Mouse (Mus musculus) ES-Bruce4 (cell line): Measurements from ENCODE around the gene Gm19345. TPM values are rescaled to one million over a fixed set of nuclear protein-coding genes. Genes with fewer than 3 reads are reported as not detected.
A peak's percentile ranks its signal among the peaks of the same experiment; 100 is the strongest.

ENCODE experiments used
- H3K27ac ChIP-seq: 2 replicates; pipeline ENCODE4 v1.5.1; 2012; ENCODE audit warnings: low read length, inconsistent platforms; ENCODE audit not compliant: insufficient read depth
- H3K27me3 ChIP-seq: 2 replicates; pipeline ENCODE4 v1.6.1; 2012; ENCODE audit warnings: mild to moderate bottlenecking, low read length, inconsistent platforms; ENCODE audit not compliant: control insufficient read depth, poor library complexity, insufficient read depth, severe bottlenecking
- H3K36me3 ChIP-seq: 2 replicates; pipeline ENCODE4 v1.6.1; 2012; ENCODE audit warnings: inconsistent platforms, mild to moderate bottlenecking, low read length, moderate library complexity; ENCODE audit not compliant: control insufficient read depth, poor library complexity, insufficient read depth, severe bottlenecking
- H3K4me1 ChIP-seq: one replicate; pipeline ENCODE4 v1.8.1; 2011; ENCODE audit warnings: low read length; ENCODE audit not compliant: control insufficient read depth, insufficient read depth
- H3K4me3 ChIP-seq: 2 replicates; pipeline ENCODE4 v1.5.1; 2011; ENCODE audit warnings: low read depth, mild to moderate bottlenecking, low read length
- H3K9ac ChIP-seq: 2 replicates; pipeline ENCODE4 v1.6.1; 2012; ENCODE audit warnings: low read depth, mild to moderate bottlenecking, inconsistent platforms; ENCODE audit not compliant: poor library complexity, severe bottlenecking
- H3K9me3 ChIP-seq: replicated peaks from 2 replicates; pipeline ENCODE4 v1.6.1; 2012; ENCODE audit warnings: mild to moderate bottlenecking, low read length, inconsistent platforms; ENCODE audit not compliant: control insufficient read depth, poor library complexity, insufficient read depth, severe bottlenecking
- CTCF ChIP-seq: IDR thresholded peaks from one replicate; pipeline ENCODE4 v1.8.1; 2011; ENCODE audit warnings: low read depth, low read length
- EP300 ChIP-seq: IDR thresholded peaks from 2 replicates; pipeline ENCODE4 v1.6.1; 2011; ENCODE audit warnings: low read depth, low read length; ENCODE audit not compliant: insufficient read depth
- POLR2A ChIP-seq: IDR thresholded peaks from one replicate; pipeline ENCODE4 v1.8.1; 2011; ENCODE audit warnings: low read length; ENCODE audit not compliant: insufficient read depth
- polyA plus RNA-seq: library from polyadenylated mRNA; stranded (reverse); fragments of >200 nt; gene quantifications from 2 replicates; pipeline ENCODE4 v1.2.4, GENCODE M21; 2011; ENCODE audit warnings: low read depth; ENCODE audit not compliant: missing spikeins, insufficient read depth, insufficient read length

Gm19345 gene
- polyA plus RNA-seq, 1 experiment, result 0.82 TPM

DNA sequence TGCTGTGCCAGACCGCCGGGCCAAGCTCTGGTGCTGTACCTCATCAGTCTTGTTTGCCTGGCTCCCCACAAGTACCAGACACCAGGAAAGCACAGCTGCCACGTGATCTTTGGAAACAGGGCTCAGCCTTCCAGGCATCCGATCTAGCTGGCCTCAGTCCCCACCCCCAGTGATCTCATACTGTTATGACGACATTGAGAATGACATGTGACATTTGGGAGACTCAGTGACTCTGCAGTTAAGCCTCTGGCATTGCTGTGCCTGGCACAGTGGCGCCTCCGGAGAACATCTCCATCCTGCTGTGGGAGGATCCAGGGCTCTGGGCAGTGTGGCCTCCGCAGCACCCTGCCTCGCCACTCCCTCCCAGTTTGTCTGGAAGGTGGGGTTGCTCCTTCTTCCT lies 20.0 kb upstream of the Gm19345 start:
- Histone ChIP-seq H3K4me3 (no peak overlapping the region), H3K27ac (no peak overlapping the region), H3K27me3 (no peaks in the 10 kb centered on the region), H3K4me1 (peaks cover 3% of the 10 kb centered on the region), H3K9me3 (no peaks in the 10 kb centered on the region), H3K9ac (no peak overlapping the region), H3K36me3 (no peaks in the 10 kb centered on the region)
- TF ChIP-seq EP300 (no peak), POLR2A (no peak), CTCF (no peak)

DNA sequence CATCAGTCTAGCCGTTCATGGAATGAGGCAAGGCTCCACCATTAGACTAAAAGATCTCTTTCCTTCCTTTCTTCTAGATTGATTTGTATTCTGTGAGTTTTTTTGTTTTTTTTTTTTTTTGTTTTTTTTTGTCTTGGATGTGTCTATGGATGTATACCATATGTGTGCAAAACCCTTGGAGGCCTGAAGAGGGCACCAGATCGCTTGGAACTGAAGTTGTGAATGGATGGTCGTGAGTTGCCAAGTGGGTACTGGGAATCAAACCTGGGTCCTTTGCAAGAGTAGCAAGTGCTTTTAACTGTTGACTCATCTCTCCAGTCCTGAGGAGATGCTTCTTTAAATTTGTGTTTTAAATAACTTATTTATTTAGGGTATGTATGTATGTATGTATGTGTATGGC lies 17.7 kb upstream of the Gm19345 start:
- no peak overlapping the region for H3K27ac ChIP-seq
- TF ChIP-seq POLR2A (no peak), CTCF (peak; percentile 9)

DNA sequence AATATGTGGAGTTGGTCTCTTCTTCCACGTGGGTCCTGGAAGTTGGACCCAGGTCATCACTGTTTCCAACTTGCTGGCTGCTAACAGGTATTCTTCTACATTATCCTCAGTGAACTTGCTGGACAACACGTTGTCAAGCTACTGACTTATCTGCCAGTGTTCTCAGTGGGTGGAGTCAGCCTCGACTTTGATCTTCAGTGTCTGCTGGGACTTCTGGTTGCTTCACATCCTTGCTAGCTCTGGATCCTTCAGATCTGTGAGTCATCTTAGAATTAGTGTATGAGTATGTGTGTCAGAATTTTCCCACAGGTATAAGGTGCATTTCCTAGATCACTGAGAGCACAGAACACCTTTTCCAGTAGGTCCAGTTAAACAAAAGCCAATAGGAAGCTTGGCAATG lies 15.0 kb upstream of the Gm19345 start:
- H3K27ac ChIP-seq, result no peak overlapping the region
- no peaks in the 10 kb centered on the region for H3K36me3 ChIP-seq
- H3K9ac ChIP-seq, result no peak overlapping the region
- no peaks in the 10 kb centered on the region for H3K4me1 ChIP-seq
- H3K4me3 ChIP-seq, result no peak overlapping the region
- no peaks in the 10 kb centered on the region for H3K9me3 ChIP-seq
- TF ChIP-seq EP300 (no peak), CTCF (no peak), POLR2A (no peak)
- no peaks in the 10 kb centered on the region for H3K27me3 ChIP-seq

More for the DNA sequence above, 17.7 kb upstream of the Gm19345 start:
- Histone ChIP-seq H3K4me1 (peaks cover 2% of the 10 kb centered on the region), H3K36me3 (no peaks in the 10 kb centered on the region), H3K4me3 (no peak overlapping the region), H3K27me3 (no peaks in the 10 kb centered on the region), H3K9ac (no peak overlapping the region), H3K9me3 (no peaks in the 10 kb centered on the region)

DNA sequence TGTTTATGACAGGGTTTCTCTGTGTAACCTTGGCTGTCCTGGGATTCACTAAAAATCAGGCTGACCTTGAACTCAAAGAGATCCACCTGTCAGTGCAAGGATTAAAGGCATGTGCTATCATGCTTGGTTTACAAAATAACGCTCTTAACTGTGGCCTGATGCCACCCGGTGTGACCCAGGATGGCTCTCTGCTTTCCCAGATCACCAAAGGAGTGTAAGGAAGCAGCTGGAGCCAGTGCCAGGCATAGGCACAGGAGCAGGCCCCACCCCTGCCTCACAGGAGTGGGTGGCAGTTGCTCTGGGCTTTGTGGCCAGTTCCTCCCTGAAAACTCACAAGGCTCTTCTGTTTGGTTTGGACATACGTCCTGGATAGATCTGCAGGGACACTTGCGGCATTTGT lies 11.4 kb upstream of the Gm19345 start:
- H3K4me3 ChIP-seq, result no peak overlapping the region
- no peaks in the 10 kb centered on the region for H3K36me3 ChIP-seq
- no peak overlapping the region for H3K9ac ChIP-seq
- H3K9me3 ChIP-seq, result no peaks in the 10 kb centered on the region
- no peaks in the 10 kb centered on the region for H3K4me1 ChIP-seq
- no peak overlapping the region for H3K27ac ChIP-seq
- no peak for TF ChIP-seq CTCF
- no peak for TF ChIP-seq EP300
- TF ChIP-seq POLR2A, result no peak
- H3K27me3 ChIP-seq, result no peaks in the 10 kb centered on the region

DNA sequence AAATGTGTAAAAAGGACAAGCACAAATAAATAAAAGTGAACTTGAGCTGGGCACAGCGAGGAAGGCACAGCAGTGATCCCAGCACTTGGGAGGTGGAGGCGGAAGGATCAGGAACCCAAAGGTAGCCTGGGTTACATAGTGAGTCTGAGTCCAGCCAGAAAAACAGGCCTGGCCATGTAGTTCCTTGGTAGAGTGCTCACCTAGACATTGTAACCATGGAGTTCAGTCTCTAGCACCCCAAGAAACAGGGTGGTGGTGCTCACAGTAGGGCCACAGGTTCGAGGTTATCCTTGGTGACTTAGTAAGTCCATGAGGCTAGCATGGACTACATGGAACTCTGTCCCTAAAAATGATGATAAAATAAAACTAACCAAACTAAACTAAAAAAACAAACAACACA lies 10.9 kb upstream of the Gm19345 start:
- no peaks in the 10 kb centered on the region for H3K36me3 ChIP-seq
- H3K27ac ChIP-seq, result no peak overlapping the region
- H3K4me3 ChIP-seq, result no peak overlapping the region
- H3K9me3 ChIP-seq, result no peaks in the 10 kb centered on the region
- no peaks in the 10 kb centered on the region for H3K27me3 ChIP-seq
- no peak overlapping the region for H3K9ac ChIP-seq
- TF ChIP-seq CTCF (no peak), POLR2A (no peak), EP300 (no peak)
- H3K4me1 ChIP-seq, result no peaks in the 10 kb centered on the region

DNA sequence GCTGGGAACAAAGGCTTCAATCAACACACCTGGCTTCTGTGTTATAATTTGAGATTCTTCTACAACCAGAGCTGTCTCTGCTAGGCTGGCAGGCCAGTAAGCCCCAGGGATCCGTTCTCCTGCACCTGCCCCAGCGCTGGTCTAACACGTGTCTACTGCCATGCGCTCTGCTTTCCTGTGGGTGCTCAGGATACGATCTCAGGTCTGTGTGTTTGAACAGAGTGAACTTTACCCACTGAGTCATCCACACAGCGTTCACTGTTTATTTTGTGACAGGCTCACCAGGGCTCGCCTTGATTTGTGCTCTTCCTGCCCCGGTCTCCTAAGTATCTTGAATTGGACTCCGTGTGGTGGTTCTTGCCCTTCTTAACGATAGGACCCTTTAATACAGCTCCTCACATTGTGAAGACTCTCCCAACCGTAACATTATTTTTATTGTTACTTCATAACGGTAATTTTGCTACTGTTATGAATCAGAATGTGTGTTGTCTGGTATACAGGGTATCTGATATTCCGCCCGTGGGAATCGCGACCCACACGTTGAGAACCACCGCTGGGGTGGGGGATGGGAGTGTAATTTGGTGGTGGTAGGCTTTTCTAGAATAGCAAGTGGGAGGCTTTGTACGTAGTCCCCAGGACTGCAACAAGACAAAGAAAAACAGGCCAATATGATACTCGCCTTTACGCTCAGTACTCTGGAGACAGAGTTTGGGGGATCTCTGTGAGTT lies 10.0 kb upstream of the Gm19345 start:
- no peaks in the 10 kb centered on the region for H3K4me1 ChIP-seq
- no peaks in the 10 kb centered on the region for H3K9me3 ChIP-seq
- H3K4me3 ChIP-seq, result no peak overlapping the region
- H3K27me3 ChIP-seq, result no peaks in the 10 kb centered on the region
- TF ChIP-seq CTCF (no peak), POLR2A (no peak), EP300 (no peak)
- no peak overlapping the region for H3K9ac ChIP-seq
- no peak overlapping the region for H3K27ac ChIP-seq
- no peaks in the 10 kb centered on the region for H3K36me3 ChIP-seq
